Mouse (Mus musculus) forebrain, embryonic 15.5 days (tissue): Measurements from ENCODE around the gene Tead3. TPM values are rescaled to one million over a fixed set of nuclear protein-coding genes. Genes with fewer than 3 reads are reported as not detected.
A peak's percentile ranks its signal among the peaks of the same experiment; 100 is the strongest.
"Not testable (repeated sequence)": the region's sequence is repeated elsewhere in the genome, so short reads cannot be mapped to it uniquely, and the experiment has no call there.

ENCODE experiments used
- ATAC-seq: fragments of 200-750 bp; cut with Nextera tagmentation; replicated peaks from 2 replicates; pipeline ENCODE4 v1.8.0; 2017; ENCODE audit warnings: mild to moderate bottlenecking, moderate TSS enrichment, moderate library complexity
- H3K27ac ChIP-seq: fragments of 300-500 bp; sonication (generic); replicated peaks from 2 replicates; pipeline ENCODE4 v1.5.1; 2015; ENCODE audit warnings: mild to moderate bottlenecking, inconsistent platforms
- H3K27me3 ChIP-seq: fragments of 300-500 bp; sonication (generic); 2 replicates; pipeline ENCODE4 v1.6.1; 2015; ENCODE audit warnings: inconsistent platforms
- H3K36me3 ChIP-seq: fragments of 300-500 bp; sonication (generic); 2 replicates; pipeline ENCODE4 v1.6.1; 2015; ENCODE audit warnings: mild to moderate bottlenecking, inconsistent platforms
- H3K4me1 ChIP-seq: fragments of 300-500 bp; sonication (generic); 2 replicates; pipeline ENCODE4 v1.6.1; 2015; ENCODE audit warnings: inconsistent platforms
- H3K4me2 ChIP-seq: fragments of 300-500 bp; sonication (generic); replicated peaks from 2 replicates; pipeline ENCODE4 v1.6.1; 2015; ENCODE audit warnings: mild to moderate bottlenecking, inconsistent platforms
- H3K4me3 ChIP-seq: fragments of 300-500 bp; sonication (generic); 2 replicates; pipeline ENCODE4 v1.5.1; 2015; ENCODE audit warnings: mild to moderate bottlenecking, inconsistent platforms
- H3K9ac ChIP-seq: fragments of 300-500 bp; sonication (generic); replicated peaks from 2 replicates; pipeline ENCODE4 v1.6.1; 2015; ENCODE audit warnings: mild to moderate bottlenecking, inconsistent platforms
- H3K9me3 ChIP-seq: fragments of 300-500 bp; sonication (generic); 2 replicates; pipeline ENCODE4 v1.6.1; 2016; ENCODE audit warnings: inconsistent platforms
- WGBS: fragments of 180-500 bp; shearing (Covaris S2); methylation state at CpG from one replicate; pipeline ENCODE4 v1.1.7; 2015; ENCODE audit warnings: mixed read lengths; 5-methylcytosine and 5-hydroxymethylcytosine counted together
- polyA plus RNA-seq: library from polyadenylated mRNA; unstranded; fragments of >200 nt; fragmentation: Nextera tagmentation; extraction: Ambion mirVana; gene quantifications from 2 replicates; pipeline ENCODE4 v1.2.1, GENCODE M21; 2015

Tead3 gene
- polyA plus RNA-seq, 1 experiment from 2014 or later: 1.9 TPM

DNA sequence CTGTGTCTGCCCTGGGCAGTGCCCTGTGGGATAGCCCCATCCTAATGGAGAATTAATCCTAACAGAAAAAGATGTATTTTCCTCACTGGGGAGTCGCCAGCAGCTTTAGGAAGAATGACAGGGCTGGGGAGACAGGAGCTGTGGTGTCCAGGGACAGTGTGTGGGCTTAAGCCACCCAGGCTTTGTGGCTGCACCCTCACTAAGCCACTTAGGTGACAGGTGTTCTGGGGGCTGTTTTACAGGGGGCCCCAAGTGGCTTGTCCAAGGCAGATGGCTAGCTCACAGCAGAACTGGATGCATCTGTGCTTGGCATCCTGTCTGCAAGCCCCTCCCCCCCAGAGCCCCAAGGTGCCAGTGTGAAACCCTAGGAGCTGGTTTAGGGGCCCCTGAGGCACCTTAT lies 21.3 kb upstream of the Tead3 start:
- H3K4me1 ChIP-seq: no peaks in the 10 kb centered on the region
- WGBS: 53% methylated on average over 1 of the region's 1 CpGs
- no peak overlapping the region for H3K9ac ChIP-seq
- H3K36me3 ChIP-seq: no peaks in the 10 kb centered on the region
- no peak overlapping the region for H3K27ac ChIP-seq
- no peak overlapping the region for H3K4me3 ChIP-seq
- H3K9me3 ChIP-seq: no peaks in the 10 kb centered on the region
- no peak overlapping the region for H3K4me2 ChIP-seq
- H3K27me3 ChIP-seq: peaks cover 17% of the 10 kb centered on the region
- no peak for ATAC-seq

GRCm38 (mm10) chr17:28371286-28371685 lies 20.7 kb upstream of the Tead3 start:
- Histone ChIP-seq H3K9me3 (no peaks in the 10 kb centered on the region), H3K4me1 (no peaks in the 10 kb centered on the region), H3K27ac (no peak overlapping the region), H3K27me3 (peaks cover 17% of the 10 kb centered on the region), H3K36me3 (no peaks in the 10 kb centered on the region), H3K9ac (no peak overlapping the region), H3K4me2 (no peak overlapping the region), H3K4me3 (no peak overlapping the region)
- no peak for ATAC-seq
- 76% methylated on average over 2 of the region's 2 CpGs for WGBS

DNA sequence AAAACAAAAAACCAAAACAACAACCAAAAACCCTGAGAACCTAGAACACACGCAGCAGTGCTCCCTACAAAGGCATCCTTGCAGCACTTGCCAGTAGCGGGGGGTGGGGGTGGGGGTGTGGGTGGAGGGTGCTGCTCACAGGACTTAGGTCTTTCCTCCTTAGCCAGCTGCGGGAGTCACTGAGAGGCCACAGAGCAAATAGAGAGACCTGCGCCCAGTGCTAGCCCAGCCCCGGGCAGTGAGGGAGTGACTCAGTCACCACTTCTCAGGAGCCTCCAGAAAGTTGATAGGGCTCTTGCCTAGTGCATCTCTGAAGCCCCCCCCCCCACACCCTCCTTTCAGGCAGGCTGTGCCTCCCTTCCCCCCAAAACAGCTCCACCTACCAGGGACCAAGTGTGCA lies 18.4 kb upstream of the Tead3 start:
- Histone ChIP-seq H3K4me3 (no peak overlapping the region), H3K9me3 (no peaks in the 10 kb centered on the region), H3K4me1 (peaks cover 4% of the 10 kb centered on the region), H3K9ac (no peak overlapping the region), H3K4me2 (no peak overlapping the region), H3K27me3 (peaks cover 19% of the 10 kb centered on the region), H3K36me3 (no peaks in the 10 kb centered on the region), H3K27ac (no peak overlapping the region)
- 89% methylated on average over 5 of the region's 5 CpGs for WGBS
- no peak for ATAC-seq

DNA sequence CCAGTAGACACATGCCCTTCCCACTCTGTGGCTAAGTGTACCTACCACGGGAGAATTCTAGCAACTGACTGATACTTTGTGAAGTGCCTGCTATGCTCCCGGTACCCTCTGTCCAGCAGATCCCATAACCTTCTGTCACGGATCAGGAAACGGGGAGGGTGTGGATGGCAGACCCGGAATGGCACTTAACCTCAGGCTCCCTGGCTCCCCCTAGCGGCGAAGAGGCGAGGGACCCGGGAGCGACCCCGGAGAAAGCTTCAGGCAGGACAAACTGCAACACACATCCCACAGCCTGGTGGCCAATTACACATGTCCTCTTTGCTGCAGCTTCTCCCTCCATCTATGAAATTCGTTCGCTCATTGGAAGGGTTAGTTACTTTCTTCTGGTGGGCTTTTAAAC lies 17.8 kb upstream of the Tead3 start:
- H3K27me3 ChIP-seq: peaks cover 25% of the 10 kb centered on the region
- H3K36me3 ChIP-seq: no peaks in the 10 kb centered on the region
- no peak for ATAC-seq
- H3K4me3 ChIP-seq: no peak overlapping the region
- WGBS: 6% methylated on average over 13 of the region's 13 CpGs
- H3K9me3 ChIP-seq: no peaks in the 10 kb centered on the region
- H3K4me1 ChIP-seq: peaks cover 8% of the 10 kb centered on the region
- no peak overlapping the region for H3K9ac ChIP-seq
- H3K27ac ChIP-seq: no peak overlapping the region
- H3K4me2 ChIP-seq: no peak overlapping the region

DNA sequence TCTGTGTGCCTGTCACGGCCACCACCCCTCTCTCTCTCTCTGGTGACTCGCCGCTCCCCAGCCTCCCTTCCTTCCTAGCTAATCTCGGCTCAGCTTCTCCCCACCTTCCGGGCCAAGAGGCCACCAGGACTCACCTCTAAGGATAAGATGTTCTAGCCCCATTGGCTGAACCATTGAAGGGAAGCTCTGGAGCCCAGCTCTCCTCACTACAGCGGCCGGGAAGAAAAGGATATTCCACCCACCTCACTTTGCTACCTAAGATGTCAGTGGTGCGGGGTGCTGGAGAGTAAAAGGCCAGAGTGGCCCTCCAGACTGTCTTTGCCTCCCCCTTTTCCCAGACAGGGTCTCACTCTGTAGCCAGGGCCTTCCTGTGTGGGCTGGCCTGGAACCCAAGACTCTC lies 14.5 kb upstream of the Tead3 start, which contains the start of gene Tulp1:
Gene Tulp1 (minus strand): TSS at position 101 of the 400 bp plus-strand sequence.
- Histone ChIP-seq H3K27ac (no peak within 1 kb of the TSS), H3K36me3 (no peaks in the 10 kb centered on the region), H3K9ac (no peak within 1 kb of the TSS; the same call in 1 of the 2 replicates), H3K4me2 (peak within 1 kb of the TSS; percentile 24), H3K4me1 (peaks cover 21% of the 10 kb centered on the region), H3K9me3 (no peaks in the 10 kb centered on the region), H3K4me3 (peak within 1 kb of the TSS; percentile 12; the same call in 1 of the 2 replicates), H3K27me3 (peaks cover 56% of the 10 kb centered on the region)
- WGBS: 25% methylated on average over 8 of the region's 8 CpGs
- no peak for ATAC-seq

GRCm38 (mm10) chr17:28363507-28363906 lies 12.9 kb upstream of the Tead3 start:
- Histone ChIP-seq H3K4me3 (no peak overlapping the region), H3K4me2 (no peak overlapping the region), H3K4me1 (peaks cover 21% of the 10 kb centered on the region), H3K27me3 (peaks cover 65% of the 10 kb centered on the region), H3K36me3 (no peaks in the 10 kb centered on the region), H3K9ac (no peak overlapping the region), H3K27ac (no peak overlapping the region), H3K9me3 (no peaks in the 10 kb centered on the region)
- no peak for ATAC-seq
- WGBS: 19% methylated on average over 6 of the region's 6 CpGs

GRCm38 (mm10) chr17:28362653-28363292 lies 12.2 kb upstream of the Tead3 start:
- 3% methylated on average over 25 of the region's 25 CpGs for WGBS
- Histone ChIP-seq H3K4me2 (peak overlapping the region; percentile 45), H3K9me3 (no peaks in the 10 kb centered on the region), H3K36me3 (no peaks in the 10 kb centered on the region), H3K9ac (0 out of 2 replicates have a peak overlapping the region, but pooled peaks have one; percentile 5), H3K27ac (no peak overlapping the region), H3K27me3 (peaks cover 70% of the 10 kb centered on the region), H3K4me3 (peak overlapping the region; percentile 22), H3K4me1 (peaks cover 21% of the 10 kb centered on the region)
- no peak for ATAC-seq

- peak overlapping the region; percentile 22 for H3K4me3 ChIP-seq
- peak overlapping the region; percentile 45 for H3K4me2 ChIP-seq
- H3K9me3 ChIP-seq: no peaks in the 10 kb centered on the region
- no peaks in the 10 kb centered on the region for H3K36me3 ChIP-seq
- ATAC-seq: no peak
- 0 out of 2 replicates have a peak overlapping the region, but pooled peaks have one; percentile 5 for H3K9ac ChIP-seq
- no peak overlapping the region for H3K27ac ChIP-seq
- 40% methylated on average over 11 of the region's 11 CpGs for WGBS
- H3K4me1 ChIP-seq: peaks cover 21% of the 10 kb centered on the region
- H3K27me3 ChIP-seq: peaks cover 70% of the 10 kb centered on the region
Measured at GRCm38 (mm10) chr17:28361921-28362652, 11.5 kb upstream of the Tead3 start.

- H3K9ac ChIP-seq: no peak overlapping the region
- H3K27ac ChIP-seq: no peak overlapping the region
- H3K36me3 ChIP-seq: no peaks in the 10 kb centered on the region
- ATAC-seq: no peak
- H3K4me3 ChIP-seq: no peak overlapping the region
- H3K4me1 ChIP-seq: peaks cover 21% of the 10 kb centered on the region
- H3K9me3 ChIP-seq: no peaks in the 10 kb centered on the region
- 82% methylated on average over 9 of the region's 9 CpGs for WGBS
- H3K4me2 ChIP-seq: no peak overlapping the region
- peaks cover 65% of the 10 kb centered on the region for H3K27me3 ChIP-seq
Measured at GRCm38 (mm10) chr17:28360531-28361277, 10.1 kb upstream of the Tead3 start.

GRCm38 (mm10) chr17:28358576-28359261 lies 8.1 kb upstream of the Tead3 start:
- 17% methylated on average over 22 of the region's 24 CpGs for WGBS

GRCm38 (mm10) chr17:28355871-28356270 lies 5.3 kb upstream of the Tead3 start:
- H3K4me2 ChIP-seq: no peak overlapping the region
- WGBS: 88% methylated on average over 12 of the region's 12 CpGs
- peaks cover 32% of the 10 kb centered on the region for H3K27me3 ChIP-seq
- no peak overlapping the region for H3K27ac ChIP-seq
- H3K9ac ChIP-seq: no peak overlapping the region
- H3K4me1 ChIP-seq: peaks cover 7% of the 10 kb centered on the region
- no peak for ATAC-seq
- no peak overlapping the region for H3K4me3 ChIP-seq
- H3K36me3 ChIP-seq: no peaks in the 10 kb centered on the region
- H3K9me3 ChIP-seq: no peaks in the 10 kb centered on the region

More at GRCm38 (mm10) chr17:28358576-28359261, 8.1 kb upstream of the Tead3 start:
- Histone ChIP-seq H3K27me3 (peaks cover 47% of the 10 kb centered on the region), H3K4me1 (peaks cover 14% of the 10 kb centered on the region)
- H3K4me2 ChIP-seq, H3K9ac ChIP-seq, H3K36me3 ChIP-seq, H3K27ac ChIP-seq, H3K4me3 ChIP-seq, H3K9me3 ChIP-seq, ATAC-seq: not testable (repeated sequence)
